Mouse (Mus musculus) kidney, adult 9 months (tissue): ENCODE data around the gene Olfr1133.
"Not testable (repeated sequence)": the region's sequence is repeated elsewhere in the genome, so short reads cannot be mapped to it uniquely, and the experiment has no call there.

Source experiments
- DNase-seq: peaks from one replicate; pipeline ENCODE4 v3.0.0; 2022

The Olfr1133 gene

DNA sequence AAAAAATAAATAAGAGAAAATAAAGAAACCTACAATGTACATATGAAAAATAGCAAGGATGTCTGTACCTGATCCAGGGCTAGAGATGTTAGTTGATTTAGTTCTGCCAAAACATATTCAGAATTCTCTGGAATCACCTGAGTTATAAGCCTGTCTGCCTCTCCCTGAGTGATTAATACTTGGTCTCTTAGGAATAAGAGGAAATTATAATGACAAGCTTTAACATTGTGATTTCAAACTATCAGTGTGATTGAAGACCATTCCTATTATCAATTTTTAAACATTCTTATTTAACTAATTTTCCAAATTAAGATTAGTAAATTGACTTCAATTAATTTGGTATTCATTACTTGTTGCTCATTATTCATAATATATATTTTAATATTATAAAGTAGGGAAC, at the start of gene Olfr1133:
Olfr1133 (minus strand) TSS at position 101 of the 400 bp plus-strand sequence.
- DNase-seq, result no peak

DNA sequence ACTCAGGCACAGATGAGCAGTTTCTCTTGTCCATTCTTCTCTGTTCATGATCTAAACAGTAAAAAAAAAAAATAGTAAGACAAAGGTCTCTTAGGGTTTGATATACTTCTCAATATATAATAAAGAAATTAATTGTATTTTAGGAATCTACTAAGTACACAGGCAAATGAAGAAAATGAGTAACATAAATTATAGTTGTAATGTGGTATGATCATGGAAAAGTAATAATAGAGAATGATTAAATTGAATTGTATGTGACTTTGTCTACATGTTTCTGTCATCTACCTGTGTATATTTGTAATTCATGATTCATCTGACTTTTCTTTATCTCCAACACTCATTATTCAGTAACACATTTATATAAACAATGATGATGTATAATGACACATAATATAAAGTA, 46.7 kb upstream of the Olfr1133 start, which contains the start of gene Olfr1136:
Olfr1136 (minus strand) TSS at position 101 of the 400 bp plus-strand sequence.
- no peak for DNase-seq

DNA sequence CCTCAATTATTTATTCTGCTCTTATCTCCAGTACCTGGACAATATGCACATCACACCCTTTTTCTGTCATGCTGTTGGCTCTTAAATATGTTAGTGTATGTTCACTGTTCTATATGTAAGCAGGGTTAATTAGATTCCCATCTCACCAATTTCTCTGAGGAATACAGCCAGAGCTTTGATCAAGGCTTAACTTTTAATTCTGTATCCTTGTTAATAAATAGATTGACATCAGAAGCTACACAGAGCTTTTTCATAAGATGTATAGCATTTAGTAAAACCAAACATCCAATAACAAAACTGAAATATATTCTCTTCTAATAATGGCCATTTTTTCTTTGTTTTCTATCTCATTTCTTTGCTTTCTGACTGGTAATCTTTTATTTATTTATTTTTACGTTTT, 26.4 kb upstream of the Olfr1133 start, which contains the start of gene Olfr1135:
Olfr1135 (minus strand) TSS at position 101 of the 400 bp plus-strand sequence.
- no peak for DNase-seq

DNA sequence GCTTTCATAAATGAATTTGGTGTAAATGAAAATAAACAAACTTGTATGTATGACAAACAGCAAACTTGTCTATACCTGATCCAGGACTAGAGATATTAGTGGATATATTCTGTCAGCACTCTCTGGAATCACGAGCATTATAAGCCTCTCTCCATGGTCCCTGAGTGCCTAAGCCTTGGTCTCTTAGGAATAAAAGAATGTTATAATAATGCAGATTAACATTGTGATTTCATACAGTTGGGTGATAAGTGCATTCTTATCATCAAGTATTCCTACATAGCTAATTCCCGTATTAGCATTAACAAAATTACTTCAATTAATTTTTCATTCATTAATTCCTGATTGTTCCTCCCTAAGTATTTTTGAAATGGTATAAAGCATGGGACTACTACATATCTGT, 11.2 kb upstream of the Olfr1133 start, which contains the start of gene Olfr1134:
Olfr1134 (minus strand) TSS at position 101 of the 400 bp plus-strand sequence.
- no peak for DNase-seq

DNA sequence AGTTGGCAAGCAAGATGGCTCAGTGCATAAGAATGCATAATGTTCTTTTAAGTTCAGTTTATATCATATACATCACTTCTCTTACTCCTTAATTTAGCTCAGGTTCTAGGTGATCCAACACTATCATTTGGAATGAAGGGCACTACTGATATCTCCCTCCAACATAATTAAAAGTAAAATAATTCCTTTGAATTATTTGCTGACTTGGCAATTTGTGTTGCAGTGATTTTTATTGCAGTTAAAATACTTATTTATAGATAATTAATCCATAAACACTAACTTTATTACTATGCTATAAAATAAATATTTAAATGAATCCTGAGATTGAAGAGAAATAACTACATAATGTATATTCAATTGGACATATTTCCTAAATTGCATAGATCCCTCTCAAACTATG, 4.7 kb downstream of the Olfr1133 start:
- no peak for DNase-seq

DNA sequence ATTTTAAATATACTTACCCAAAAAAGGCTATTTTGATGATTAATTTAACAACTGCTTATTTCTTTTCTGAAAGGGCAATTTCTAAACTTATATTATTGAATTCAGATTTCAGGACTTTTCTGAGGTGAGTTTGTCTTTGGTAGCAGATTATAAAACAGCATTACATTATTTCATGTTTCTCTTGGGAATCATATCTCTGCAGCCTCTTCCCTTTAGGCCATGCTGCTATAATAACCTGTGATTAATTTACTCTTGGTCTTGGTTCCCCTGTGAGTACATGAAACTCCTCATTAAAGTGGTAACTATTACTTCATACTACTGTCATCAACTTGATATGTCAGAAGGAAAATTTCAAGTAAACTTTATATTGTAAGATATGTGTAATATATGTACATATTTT, 9.7 kb downstream of the Olfr1133 start, which contains the start of gene Olfr1132:
Olfr1132 (minus strand) TSS at position 101 of the 400 bp plus-strand sequence.
- no peak for DNase-seq

DNA sequence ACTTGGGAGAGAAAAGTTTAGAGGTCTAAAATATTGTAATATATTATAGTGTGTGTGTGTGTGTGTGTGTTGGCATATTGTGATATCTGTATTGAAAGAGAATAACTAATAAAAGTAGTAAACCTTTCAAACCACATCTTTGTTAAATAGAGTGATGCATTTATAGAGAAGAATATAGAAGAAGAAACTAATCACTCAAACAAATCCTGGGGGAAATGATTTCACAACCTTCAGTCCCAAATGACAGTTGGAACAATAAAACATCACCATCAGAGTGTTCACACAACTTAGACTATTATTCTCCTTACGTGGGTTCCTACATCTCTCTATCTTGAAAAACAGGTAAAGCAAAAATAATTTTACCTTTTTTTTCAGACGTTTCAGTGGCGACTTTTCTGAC, 20.4 kb downstream of the Olfr1133 start, which contains the start of gene Olfr1131:
Olfr1131 (plus strand) TSS at position 301 of the 400 bp plus-strand sequence.
- no peak for DNase-seq

DNA sequence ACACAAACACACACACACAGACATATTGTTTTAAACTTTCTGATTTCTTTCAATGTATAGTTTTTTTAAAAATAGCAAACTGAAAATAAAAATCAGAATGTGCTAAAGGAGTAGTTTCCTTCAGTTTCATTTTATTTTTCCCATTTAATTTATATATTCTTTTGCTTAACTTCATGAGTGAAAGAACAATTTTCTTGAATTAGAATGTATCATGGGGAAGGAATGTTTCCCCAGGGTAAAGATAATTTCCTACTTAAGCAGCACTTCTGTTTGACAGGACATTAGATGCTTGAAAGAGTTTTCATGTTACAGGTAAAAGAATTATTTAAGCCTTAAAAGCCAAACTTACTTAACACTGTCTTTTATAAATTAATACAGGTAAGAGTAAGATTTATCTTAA, 41.3 kb downstream of the Olfr1133 start, which contains the start of gene Olfr1130:
Olfr1130 (plus strand) TSS at position 301 of the 400 bp plus-strand sequence.
- not testable (repeated sequence) for DNase-seq
